ENCODE assay signal across 8 mouse cellular contexts in the genomic region with DNA sequence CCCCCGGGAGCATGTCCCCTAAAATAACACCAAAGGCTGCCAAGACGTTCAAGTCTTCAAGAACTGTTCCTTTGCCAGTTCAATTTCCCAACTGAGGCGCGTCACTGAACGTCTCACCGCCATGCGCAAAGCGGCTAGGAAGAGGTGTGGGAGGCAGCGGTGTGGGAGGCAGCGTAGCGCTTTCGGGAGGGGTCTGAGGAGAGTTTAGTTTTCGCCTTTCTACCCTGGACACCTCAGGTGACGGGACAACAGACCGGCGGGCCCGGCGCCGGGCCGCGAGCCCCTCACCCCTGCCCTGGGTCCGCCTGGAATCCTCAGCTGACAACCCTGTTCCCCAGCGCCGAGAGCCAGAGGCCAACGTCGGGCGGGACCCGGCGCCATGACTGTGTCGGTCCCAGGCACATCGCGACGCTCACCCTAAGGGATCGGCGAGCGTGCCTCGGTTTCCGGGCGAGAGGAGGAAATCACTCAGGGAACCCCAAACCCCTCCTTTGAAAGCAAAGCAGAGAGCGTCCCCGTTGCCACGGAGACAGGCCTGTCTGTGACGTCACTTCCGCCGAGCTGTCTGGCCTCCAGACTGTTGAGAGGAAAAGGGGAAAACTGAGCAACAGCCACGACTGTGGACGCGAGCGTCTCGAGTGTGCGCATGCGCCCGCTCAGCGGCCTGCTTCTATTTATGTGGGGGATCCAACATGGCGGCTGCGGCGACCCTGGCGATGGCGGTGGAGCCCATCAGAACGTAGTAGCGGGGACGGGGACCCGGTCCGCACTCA. TPM values are rescaled to one million over a fixed set of nuclear protein-coding genes. Genes with fewer than 3 reads are reported as not detected.
DNase-seq lines count a peak whose midpoint lies in the region; ATAC-seq and TF ChIP-seq lines count a peak whose summit lies in the region.

A gene (plus strand): TSS at position 690 of the 773 bp plus-strand sequence.

- ATAC-seq in common myeloid progenitor, adult 5-6 weeks (replicated peaks; ENCODE audit: low read depth, poor library complexity, severe bottlenecking): peak; percentile 93
- peak; percentile 99 for ATAC-seq in hindbrain, postnatal 0 days
- peak; percentile 92 for ATAC-seq in megakaryocyte, adult 5-6 weeks (ENCODE audit: poor library complexity, severe bottlenecking)

- H3K27me3 ChIP-seq in hindbrain, postnatal 0 days (ENCODE audit: insufficient read depth, low read length): no peaks in the 10 kb centered on the region

- peak within 1 kb of the TSS; percentile 91 for H3K9ac ChIP-seq in hindbrain, postnatal 0 days (replicated peaks; ENCODE audit: low read length)

- H3K9me3 ChIP-seq in hindbrain, postnatal 0 days (ENCODE audit: low read length): no peaks in the 10 kb centered on the region

- intact Hi-C loops in gastrocnemius, adult 2 months (cut with DNase I): loop anchor here (2.0 to 5.0 kb wide), 3 partner anchors 53 to 99 kb away; a partner anchor contains a TSS
- intact Hi-C loops in left cerebral cortex, adult 2 months (cut with DNase I): no loop called here

- H3K4me3 ChIP-seq in gastrocnemius, adult 2 months: peak within 1 kb of the TSS; percentile 100
- H3K4me3 ChIP-seq in hindbrain, postnatal 0 days (ENCODE audit: low read length): peak within 1 kb of the TSS; percentile 97
- H3K4me3 ChIP-seq in left cerebral cortex, adult 2 months: peak within 1 kb of the TSS; percentile 100

- peaks cover 7% of the 10 kb centered on the region; the same call in 1 of the 2 replicates for H3K4me1 ChIP-seq in hindbrain, postnatal 0 days (ENCODE audit: insufficient read depth, low read length)

- H3K4me2 ChIP-seq in hindbrain, postnatal 0 days (ENCODE audit: low read depth, low read length): peak within 1 kb of the TSS; percentile 74

- WGBS in hindbrain, postnatal 0 days: under 1% methylated on average over 64 of the region's 64 CpGs

- DNase-seq in ZHBTc4 (ENCODE audit: low read depth, low spot score): peak; percentile 99
- peak; percentile 98 for DNase-seq in gastrocnemius, adult 2 months
- DNase-seq in hindbrain, postnatal 0 days (ENCODE audit: low spot score): peak; percentile 100
- DNase-seq in left cerebral cortex, adult 2 months (ENCODE audit: extremely low spot score in 1 of 2, low spot score in 2 of 2): peak; percentile 98
- peak; percentile 98 for DNase-seq in right cerebral cortex, adult 2 months (ENCODE audit: low spot score in 2 of 2)
- DNase-seq in urinary bladder, postnatal 14 days (ENCODE audit: low spot score): peak; percentile 98

- no peaks in the 10 kb centered on the region for H3K36me3 ChIP-seq in hindbrain, postnatal 0 days (ENCODE audit: insufficient read depth, low read length)

- TF ChIP-seq CTCF in gastrocnemius, adult 2 months (IDR thresholded peaks at IDR 0.05): no peak
- no peak for TF ChIP-seq CTCF in hindbrain, postnatal 0 days (IDR thresholded peaks at IDR 0.05; ENCODE audit: low read depth)
- TF ChIP-seq CTCF in left cerebral cortex, adult 2 months (IDR thresholded peaks at IDR 0.05): no peak

- H3K27ac ChIP-seq in gastrocnemius, adult 2 months: peak within 1 kb of the TSS; percentile 99
- H3K27ac ChIP-seq in hindbrain, postnatal 0 days: peak within 1 kb of the TSS; percentile 95
- H3K27ac ChIP-seq in left cerebral cortex, adult 2 months: peak within 1 kb of the TSS; percentile 100

RNA-seq across cellular contexts. Expression of the gene that starts here (rescaled TPM):
- total RNA-seq in common myeloid progenitor, adult 5-6 weeks (2017): 19.7 and 28.8 TPM in 2 replicates
- total RNA-seq in gastrocnemius, adult 2 months (2021): 10 to 100 TPM; 25.4 to 25.7 TPM
- total RNA-seq in hindbrain, postnatal 0 days (2014; rRNA removed): 22.5 and 25.1 TPM in 2 replicates
- polyA plus RNA-seq in hindbrain, postnatal 0 days (2015; fragmentation: Nextera tagmentation; extraction: Ambion mirVana): 12.3 and 14.2 TPM in 2 replicates
- 10 to 100 TPM; 53.7 to 65.8 TPM for total RNA-seq in left cerebral cortex, adult 2 months (2021)
- total RNA-seq in megakaryocyte, adult 5-6 weeks (2015): 28.5 and 28.9 TPM in 2 replicates
- total RNA-seq in megakaryocyte, adult 5-6 weeks (2017): 10.7 and 13.7 TPM in 2 replicates

Comparison
In these comparisons a context has a peak if more than half of its experiments do, and no peak if none do; other contexts are left out.
1. Peak in every context shown above with its lines: DNase-seq, ATAC-seq, H3K4me3 ChIP-seq and H3K27ac ChIP-seq.